Mouse (Mus musculus) midbrain, embryonic 13.5 days (tissue): ENCODE results near the gene Poldip3. TPM values are rescaled to one million over a fixed set of nuclear protein-coding genes. Genes with fewer than 3 reads are reported as not detected.
A peak's percentile ranks its signal among the peaks of the same experiment; 100 is the strongest.

Source experiments
- ATAC-seq: fragments of 200-750 bp; cut with Nextera tagmentation; 2 replicates; pipeline ENCODE4 v1.8.0; 2017; ENCODE audit warnings: mild to moderate bottlenecking, moderate TSS enrichment, moderate library complexity
- H3K27ac ChIP-seq: fragments of 300-500 bp; sonication (generic); 2 replicates; pipeline ENCODE4 v1.5.1; 2015; ENCODE audit warnings: inconsistent platforms, mild to moderate bottlenecking, moderate library complexity
- H3K27me3 ChIP-seq: fragments of 300-500 bp; sonication (generic); 2 replicates; pipeline ENCODE4 v1.6.1; 2015; ENCODE audit warnings: mild to moderate bottlenecking, inconsistent platforms
- H3K36me3 ChIP-seq: fragments of 300-500 bp; sonication (generic); 2 replicates; pipeline ENCODE4 v1.6.1; 2015; ENCODE audit warnings: mild to moderate bottlenecking, inconsistent platforms
- H3K4me1 ChIP-seq: fragments of 300-500 bp; sonication (generic); replicated peaks from 2 replicates; pipeline ENCODE4 v1.6.1; 2015; ENCODE audit warnings: inconsistent platforms
- H3K4me2 ChIP-seq: fragments of 300-500 bp; sonication (generic); replicated peaks from 2 replicates; pipeline ENCODE4 v1.6.1; 2015; ENCODE audit warnings: moderate library complexity, mild to moderate bottlenecking, inconsistent platforms
- H3K4me3 ChIP-seq: fragments of 300-500 bp; sonication (generic); replicated peaks from 2 replicates; pipeline ENCODE4 v1.5.1; 2015; ENCODE audit warnings: mild to moderate bottlenecking, inconsistent platforms
- H3K9ac ChIP-seq: fragments of 300-500 bp; sonication (generic); replicated peaks from 2 replicates; pipeline ENCODE4 v1.6.1; 2015; ENCODE audit warnings: mild to moderate bottlenecking, inconsistent platforms
- H3K9me3 ChIP-seq: fragments of 300-500 bp; sonication (generic); 2 replicates; pipeline ENCODE4 v1.6.1; 2016; ENCODE audit warnings: mild to moderate bottlenecking, inconsistent platforms
- WGBS: fragments of 180-500 bp; shearing (Covaris S2); methylation state at CpG from one replicate; pipeline ENCODE4 v1.1.7; 2015; 5-methylcytosine and 5-hydroxymethylcytosine counted together
- polyA plus RNA-seq: library from polyadenylated mRNA; unstranded; fragments of >200 nt; fragmentation: Nextera tagmentation; extraction: Ambion mirVana; gene quantifications from 2 replicates; pipeline ENCODE4 v1.2.1, GENCODE M21; 2015

Poldip3 gene
- 166 and 169 TPM in 2 replicates for polyA plus RNA-seq

DNA sequence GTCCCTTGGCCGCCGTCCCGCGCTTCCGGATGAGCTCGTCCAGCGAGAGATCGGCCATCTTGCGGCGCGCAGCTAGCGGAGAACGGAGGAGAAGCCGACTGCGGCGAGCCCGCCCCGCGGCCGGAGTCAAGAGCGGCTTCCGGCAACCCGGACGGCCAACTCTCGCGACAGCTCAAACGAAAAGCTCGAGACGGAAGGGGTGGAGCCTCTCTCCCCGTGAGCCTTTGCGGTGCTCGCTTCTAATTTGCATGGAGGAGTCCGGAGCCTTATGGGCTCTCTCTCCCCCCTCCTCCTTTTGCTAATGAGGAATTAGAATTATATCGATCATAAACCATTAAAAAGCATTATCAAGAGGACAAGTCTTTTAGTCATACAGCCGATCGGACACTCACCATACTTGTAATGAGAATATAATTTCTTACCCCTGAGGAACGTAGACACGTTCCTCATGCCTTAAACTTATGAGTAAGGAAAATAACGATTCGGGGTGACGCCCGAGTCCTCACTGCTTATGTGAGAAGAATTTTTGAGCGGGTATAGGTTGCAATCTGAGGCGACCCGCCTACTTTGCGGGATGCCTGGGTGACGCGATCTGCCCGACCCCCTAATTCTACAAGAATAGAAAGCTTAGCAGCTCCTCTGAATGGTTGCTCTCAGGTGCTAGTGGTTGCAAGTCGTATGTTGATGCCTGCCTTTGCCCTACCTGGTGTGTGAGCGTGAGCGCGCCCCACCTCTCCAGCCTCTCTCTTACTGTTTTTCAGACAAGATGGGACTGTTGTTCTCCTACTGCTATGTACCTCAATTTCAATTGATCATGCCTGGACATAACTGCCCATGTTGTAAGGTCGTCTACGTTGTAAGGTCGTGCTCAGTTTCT is at the start of gene Poldip3:
Poldip3 (minus strand) TSS at position 189 of the 877 bp plus-strand sequence.
- Histone ChIP-seq H3K27ac (peak within 1 kb of the TSS; percentile 98), H3K4me2 (peak within 1 kb of the TSS; percentile 89), H3K4me3 (peak within 1 kb of the TSS; percentile 96), H3K27me3 (no peaks in the 10 kb centered on the region), H3K9me3 (no peaks in the 10 kb centered on the region), H3K36me3 (peaks cover 38% of the 10 kb centered on the region), H3K9ac (peak within 1 kb of the TSS; percentile 97), H3K4me1 (peaks cover 19% of the 10 kb centered on the region)
- under 1% methylated on average over 56 of the region's 56 CpGs for WGBS
- ATAC-seq: peak; percentile 93

DNA sequence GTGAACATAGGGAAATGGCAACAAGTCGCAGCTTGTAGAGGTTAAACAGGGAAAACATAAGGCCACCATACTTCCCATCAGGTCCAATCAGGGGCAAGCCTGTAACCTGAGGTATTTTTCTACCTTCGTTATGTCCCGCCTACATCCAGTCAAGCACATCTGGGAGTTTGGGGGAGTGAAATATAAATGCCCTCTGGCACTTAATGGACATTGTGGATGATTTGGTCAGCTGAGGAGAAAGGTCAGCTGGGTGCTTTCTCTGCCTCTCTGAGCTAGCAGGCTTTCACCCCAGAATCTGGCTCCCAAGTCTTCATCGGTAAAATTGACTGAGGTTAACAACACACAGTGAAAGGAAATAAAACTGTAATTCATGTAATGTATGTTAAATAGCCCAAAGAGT is 44.2 kb upstream of the Poldip3 start:
- no peaks in the 10 kb centered on the region for H3K27me3 ChIP-seq
- H3K36me3 ChIP-seq: no peaks in the 10 kb centered on the region
- H3K9me3 ChIP-seq: no peaks in the 10 kb centered on the region
- ATAC-seq: no peak
- no peak overlapping the region for H3K4me3 ChIP-seq
- no peak overlapping the region for H3K4me2 ChIP-seq
- no peak overlapping the region for H3K27ac ChIP-seq
- no peaks in the 10 kb centered on the region for H3K4me1 ChIP-seq
- 95% methylated on average over 4 of the region's 4 CpGs for WGBS
- no peak overlapping the region for H3K9ac ChIP-seq

DNA sequence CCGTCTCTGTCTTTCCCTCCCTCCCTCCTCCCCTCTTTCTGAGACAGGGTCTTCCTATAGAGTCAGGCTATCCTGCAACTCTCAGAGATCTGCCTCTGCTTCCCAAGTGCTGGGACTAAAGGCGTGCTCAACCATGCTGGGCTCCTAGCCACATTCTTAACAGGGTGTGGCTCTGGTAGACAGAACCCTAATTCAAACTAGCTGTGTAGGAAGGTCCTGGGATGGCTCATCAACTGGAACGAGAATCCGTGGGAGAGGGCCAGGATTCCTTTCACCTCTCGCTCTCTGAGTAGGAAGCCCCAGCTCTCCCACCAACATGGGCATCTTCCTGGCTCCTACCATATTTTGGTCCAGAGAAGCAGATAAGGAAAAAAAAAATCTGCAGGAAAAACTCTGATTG is 33.2 kb upstream of the Poldip3 start:
- 73% methylated on average over 5 of the region's 5 CpGs for WGBS
- Histone ChIP-seq H3K4me3 (no peak overlapping the region), H3K36me3 (no peaks in the 10 kb centered on the region), H3K27ac (no peak overlapping the region), H3K9ac (no peak overlapping the region), H3K9me3 (no peaks in the 10 kb centered on the region), H3K4me1 (no peaks in the 10 kb centered on the region), H3K27me3 (no peaks in the 10 kb centered on the region), H3K4me2 (no peak overlapping the region)
- ATAC-seq: no peak

DNA sequence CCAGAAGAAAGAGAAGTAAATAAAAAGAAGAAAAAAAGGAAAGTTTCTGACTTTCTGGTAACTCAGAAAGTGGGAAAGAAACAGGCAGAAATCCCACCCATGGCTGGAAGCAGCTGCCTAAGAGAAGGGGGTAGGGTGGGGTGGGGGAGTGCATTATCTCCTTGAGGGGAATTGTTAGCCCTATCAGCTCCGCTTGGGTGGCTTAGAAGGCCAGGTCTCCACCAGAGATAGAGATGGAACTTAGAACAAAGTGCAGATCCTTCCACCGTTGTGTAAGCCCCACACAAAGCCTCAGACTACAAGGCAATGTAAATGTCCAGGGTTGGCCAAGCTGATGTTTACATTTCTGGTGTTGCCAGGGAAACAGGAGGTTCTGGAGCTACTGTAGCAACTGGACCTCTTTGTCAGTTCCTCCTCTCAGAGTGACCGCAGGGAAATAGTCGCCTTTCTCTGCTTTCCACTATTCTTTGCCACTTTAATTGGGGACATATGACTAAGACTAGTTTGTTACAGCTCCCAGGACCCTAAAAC is 32.7 kb upstream of the Poldip3 start:
- Histone ChIP-seq H3K9ac (no peak overlapping the region), H3K9me3 (no peaks in the 10 kb centered on the region), H3K36me3 (no peaks in the 10 kb centered on the region), H3K4me2 (no peak overlapping the region), H3K4me3 (no peak overlapping the region), H3K27me3 (no peaks in the 10 kb centered on the region), H3K4me1 (no peaks in the 10 kb centered on the region), H3K27ac (no peak overlapping the region)
- no peak for ATAC-seq
- 51% methylated on average over 4 of the region's 4 CpGs for WGBS

DNA sequence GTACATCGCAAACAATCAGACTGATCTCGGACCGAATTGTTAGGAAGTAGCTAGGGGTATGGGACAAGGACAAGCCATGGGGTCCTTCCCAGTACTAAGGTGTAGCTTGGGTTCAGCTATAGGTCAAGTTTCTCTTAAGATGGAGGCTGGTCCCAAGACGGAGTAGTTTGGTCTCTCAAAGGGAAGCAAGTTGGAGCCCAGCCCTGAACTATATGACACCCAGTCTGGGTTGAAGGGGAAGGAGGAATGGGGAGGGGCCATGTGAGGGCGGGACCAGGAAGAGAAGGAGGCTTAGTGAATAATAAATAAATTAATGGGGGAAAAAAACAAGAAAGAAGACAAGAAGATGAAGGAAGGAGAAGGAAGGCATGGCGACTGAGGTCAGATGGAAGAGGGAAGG is 30.8 kb upstream of the Poldip3 start:
- H3K27me3 ChIP-seq: no peaks in the 10 kb centered on the region
- no peaks in the 10 kb centered on the region for H3K36me3 ChIP-seq
- H3K27ac ChIP-seq: no peak overlapping the region
- no peak overlapping the region for H3K4me3 ChIP-seq
- no peaks in the 10 kb centered on the region for H3K4me1 ChIP-seq
- H3K9me3 ChIP-seq: no peaks in the 10 kb centered on the region
- 93% methylated on average over 6 of the region's 6 CpGs for WGBS
- H3K9ac ChIP-seq: no peak overlapping the region
- ATAC-seq: no peak
- no peak overlapping the region for H3K4me2 ChIP-seq

DNA sequence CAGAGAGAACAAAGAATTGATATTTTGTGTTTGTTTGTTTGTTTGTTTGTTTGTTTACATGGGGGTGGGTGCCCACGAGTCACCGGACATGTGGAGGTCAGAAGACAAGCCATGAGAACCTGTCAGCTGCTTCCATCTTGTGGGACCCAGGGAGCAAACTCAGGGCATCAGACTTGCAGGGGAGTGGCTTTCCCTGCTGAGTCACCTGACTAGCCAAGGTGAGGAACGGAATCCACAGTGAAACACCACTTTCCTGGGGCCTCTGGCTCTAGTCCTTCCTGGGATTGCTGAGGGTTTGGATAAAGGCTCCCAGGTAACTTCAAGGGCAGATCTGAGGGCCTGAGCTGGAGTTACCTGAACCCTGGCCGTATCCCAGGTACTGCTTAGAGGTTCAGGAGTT is 27.5 kb upstream of the Poldip3 start:
- Histone ChIP-seq H3K9ac (no peak overlapping the region), H3K36me3 (no peaks in the 10 kb centered on the region), H3K4me3 (no peak overlapping the region), H3K4me2 (no peak overlapping the region), H3K4me1 (peaks cover 10% of the 10 kb centered on the region), H3K9me3 (no peaks in the 10 kb centered on the region), H3K27ac (no peak overlapping the region), H3K27me3 (no peaks in the 10 kb centered on the region)
- 79% methylated on average over 4 of the region's 4 CpGs for WGBS
- ATAC-seq: no peak

DNA sequence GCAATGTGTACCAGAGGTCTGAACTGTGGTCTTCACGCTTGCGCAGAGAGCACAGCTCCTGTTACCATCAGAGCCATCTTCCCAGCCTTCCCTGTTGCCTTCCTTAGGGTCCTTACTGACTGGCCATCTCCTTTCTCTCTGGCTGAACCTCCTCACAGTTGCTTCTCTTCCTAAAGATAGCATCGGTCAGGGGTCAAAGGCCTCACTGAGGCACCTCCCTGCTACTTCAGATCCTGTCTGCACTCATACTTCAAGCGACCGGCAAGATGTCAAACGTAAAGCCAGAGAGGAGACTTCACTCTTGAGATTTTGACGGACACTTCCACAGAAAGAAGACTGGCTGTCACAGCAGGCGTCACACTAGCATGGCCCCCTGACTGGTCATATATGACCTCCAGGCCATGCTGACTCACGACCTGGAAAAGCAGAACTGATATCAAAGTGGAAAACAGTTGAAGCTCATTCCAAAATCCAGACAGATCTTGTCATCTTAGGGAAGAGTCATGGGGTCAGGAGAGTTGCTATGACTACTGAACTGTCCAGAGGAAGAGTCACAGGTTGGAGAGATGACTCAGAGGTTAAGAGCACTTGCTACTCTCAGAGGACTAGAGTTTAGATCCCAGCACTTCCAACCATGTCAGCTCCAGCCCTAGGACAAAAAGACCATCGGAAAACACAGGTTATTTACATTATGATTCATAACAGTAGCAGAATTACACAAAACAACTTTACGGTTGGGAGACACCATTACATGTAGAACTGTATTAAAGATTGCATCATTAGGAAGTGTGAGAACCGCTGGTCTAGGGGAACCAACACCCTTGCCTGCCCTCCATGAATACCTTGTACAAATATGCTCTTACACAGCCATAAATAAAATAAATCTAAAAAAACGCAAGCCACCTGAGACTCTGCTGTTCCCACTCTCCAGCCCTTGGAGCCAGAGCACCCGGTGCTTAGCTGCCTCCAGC is 25.0 kb upstream of the Poldip3 start:
- no peak for ATAC-seq
- Histone ChIP-seq H3K27ac (no peak overlapping the region), H3K9ac (no peak overlapping the region), H3K4me2 (no peak overlapping the region), H3K27me3 (no peaks in the 10 kb centered on the region), H3K4me3 (no peak overlapping the region), H3K36me3 (no peaks in the 10 kb centered on the region), H3K9me3 (no peaks in the 10 kb centered on the region), H3K4me1 (peaks cover 33% of the 10 kb centered on the region)
- 93% methylated on average over 14 of the region's 14 CpGs for WGBS

DNA sequence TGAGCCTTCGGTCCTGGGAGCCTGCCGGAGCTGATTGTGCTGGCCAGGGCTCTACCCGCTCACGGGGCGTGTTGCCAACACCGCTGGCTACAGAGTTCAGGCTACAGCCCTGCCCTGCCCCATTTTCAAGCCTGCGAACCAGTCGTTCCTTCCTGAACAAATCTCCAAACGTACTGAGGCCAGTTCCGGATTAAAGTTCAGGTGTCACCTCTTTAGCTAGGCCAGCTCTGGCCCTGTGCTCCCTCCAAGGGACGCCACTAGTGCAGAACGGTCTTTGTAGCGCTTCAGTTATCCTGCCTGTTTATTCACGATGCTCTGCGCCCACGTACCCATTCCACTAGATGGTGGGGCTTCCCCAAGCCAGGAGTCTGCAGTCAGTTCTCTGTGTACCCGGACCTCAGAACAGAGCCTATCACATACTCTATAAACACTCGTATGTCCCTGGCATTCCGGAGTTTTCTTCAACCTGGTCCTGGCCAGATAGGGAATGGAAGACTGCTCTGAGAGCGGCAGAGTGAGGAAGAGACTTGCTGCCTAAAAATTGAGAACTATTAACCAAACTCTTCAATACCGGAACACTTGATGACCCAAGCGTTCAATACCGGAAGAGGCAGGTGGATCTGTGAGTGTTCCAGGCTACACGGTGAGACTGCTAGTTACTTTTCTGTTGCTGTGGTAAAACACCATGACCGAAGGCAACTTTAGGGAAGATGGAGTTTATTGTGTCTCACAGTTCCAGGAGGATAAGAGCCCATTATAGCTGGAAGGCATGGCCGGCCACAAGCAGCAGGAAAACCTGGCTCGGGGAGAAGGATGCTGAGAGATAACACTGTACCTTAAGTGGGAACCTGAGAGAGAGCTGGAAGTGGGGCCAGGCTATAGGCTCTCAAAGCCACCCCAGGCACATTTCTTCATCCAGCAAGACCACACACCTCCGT is 23.6 kb upstream of the Poldip3 start, which contains the start of gene Cyb5r3:
Cyb5r3 (minus strand) TSS at position 101 of the 938 bp plus-strand sequence.
- Histone ChIP-seq H3K4me1 (peaks cover 33% of the 10 kb centered on the region), H3K4me3 (peak within 1 kb of the TSS; percentile 73), H3K27ac (peak within 1 kb of the TSS; percentile 90), H3K9ac (peak within 1 kb of the TSS; percentile 90), H3K4me2 (peak within 1 kb of the TSS; percentile 81), H3K36me3 (no peaks in the 10 kb centered on the region), H3K9me3 (no peaks in the 10 kb centered on the region), H3K27me3 (no peaks in the 10 kb centered on the region)
- ATAC-seq: peak; percentile 78
- 35% methylated on average over 28 of the region's 28 CpGs for WGBS

DNA sequence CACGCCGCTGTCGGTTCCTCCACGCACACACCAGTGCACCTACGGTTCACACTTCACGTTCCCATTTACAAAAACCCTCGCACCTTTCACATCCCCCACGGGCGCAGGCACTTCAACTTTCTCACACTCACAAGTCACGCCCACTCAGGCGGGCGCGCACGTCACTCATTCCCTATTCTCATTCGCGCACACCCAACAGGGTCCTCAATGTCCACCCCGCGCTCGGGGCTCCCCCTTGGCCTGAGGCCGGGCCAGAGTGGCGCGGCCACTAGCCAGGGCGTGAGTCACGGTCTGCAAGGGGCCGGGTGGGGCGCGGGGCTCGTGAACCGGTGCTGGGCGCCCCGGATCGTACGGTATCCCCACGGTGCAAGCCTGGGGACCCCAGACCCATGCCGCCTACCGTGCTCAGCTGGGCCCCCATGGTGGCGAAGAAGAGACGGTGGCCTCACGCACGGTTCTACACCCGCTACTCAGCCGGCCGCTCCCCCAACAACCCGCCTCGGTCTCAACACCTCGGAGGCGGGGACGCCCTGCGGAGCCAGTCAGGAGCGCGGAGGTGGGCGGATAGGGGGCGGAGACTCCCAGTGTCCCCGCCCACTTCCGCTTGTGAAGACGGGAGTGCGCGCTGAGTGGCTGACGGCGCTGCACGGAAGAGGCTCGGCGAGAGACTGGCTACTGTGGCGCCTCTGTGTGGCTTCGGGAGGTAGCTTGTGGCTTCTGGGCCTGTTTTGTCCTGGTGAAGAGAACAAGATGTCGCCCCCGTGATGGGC is 22.7 kb upstream of the Poldip3 start:
- peak overlapping the region; percentile 90 for H3K27ac ChIP-seq
- peak overlapping the region; percentile 73 for H3K4me3 ChIP-seq
- WGBS: 2% methylated on average over 67 of the region's 67 CpGs
- H3K9me3 ChIP-seq: no peaks in the 10 kb centered on the region
- H3K27me3 ChIP-seq: no peaks in the 10 kb centered on the region
- H3K4me2 ChIP-seq: peak overlapping the region; percentile 81
- H3K9ac ChIP-seq: peak overlapping the region; percentile 90
- no peaks in the 10 kb centered on the region for H3K36me3 ChIP-seq
- H3K4me1 ChIP-seq: peaks cover 33% of the 10 kb centered on the region
- ATAC-seq: peak; percentile 97

DNA sequence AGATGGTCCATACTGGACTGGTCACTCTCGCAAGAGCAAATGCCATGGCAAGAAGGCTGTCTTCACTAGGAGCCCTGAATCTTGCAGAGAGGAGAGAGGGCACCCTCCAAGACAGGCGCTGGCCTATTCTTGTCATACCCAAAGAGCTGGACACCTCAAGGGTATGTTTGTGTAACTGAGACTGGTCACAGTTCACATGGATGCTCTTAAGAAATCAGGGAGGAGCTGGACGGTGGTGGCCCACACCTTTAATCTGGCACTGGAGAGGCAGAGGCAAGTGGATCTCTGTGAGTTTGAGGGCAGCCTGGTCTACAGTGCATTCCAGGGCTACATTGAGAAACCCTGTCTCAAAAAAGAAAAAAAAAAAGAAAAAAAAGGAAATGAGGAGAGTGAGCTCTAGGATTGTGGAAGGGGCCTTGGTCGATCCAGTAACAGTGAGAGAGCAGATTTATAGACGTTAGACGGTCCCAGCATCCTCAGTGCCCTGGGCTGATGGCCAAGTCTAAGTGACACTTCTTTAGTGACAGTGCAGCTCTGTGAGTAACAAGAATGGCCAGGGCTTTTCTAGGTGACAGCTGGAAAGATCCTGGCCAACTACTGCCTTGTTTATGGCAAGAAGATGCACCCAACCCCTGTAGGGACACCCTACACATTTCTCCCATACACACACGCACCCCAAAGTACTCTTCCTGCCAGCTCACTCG is 21.9 kb upstream of the Poldip3 start:
- Histone ChIP-seq H3K27me3 (no peaks in the 10 kb centered on the region), H3K27ac (peak overlapping the region; percentile 90; the same call in 1 of the 2 replicates), H3K36me3 (no peaks in the 10 kb centered on the region), H3K4me1 (peaks cover 33% of the 10 kb centered on the region), H3K9me3 (no peaks in the 10 kb centered on the region), H3K9ac (peak overlapping the region; percentile 90), H3K4me2 (peak overlapping the region; percentile 81), H3K4me3 (peak overlapping the region; percentile 73)
- WGBS: 59% methylated on average over 8 of the region's 8 CpGs
- ATAC-seq: no peak
